Mouse (Mus musculus): Measurements from ENCODE around the gene Tex2. TPM values are rescaled to one million over a fixed set of nuclear protein-coding genes. Genes with fewer than 3 reads are reported as not detected.

Tex2 gene
- polyA plus RNA-seq, 1 experiment, result 34.6 TPM

DNA sequence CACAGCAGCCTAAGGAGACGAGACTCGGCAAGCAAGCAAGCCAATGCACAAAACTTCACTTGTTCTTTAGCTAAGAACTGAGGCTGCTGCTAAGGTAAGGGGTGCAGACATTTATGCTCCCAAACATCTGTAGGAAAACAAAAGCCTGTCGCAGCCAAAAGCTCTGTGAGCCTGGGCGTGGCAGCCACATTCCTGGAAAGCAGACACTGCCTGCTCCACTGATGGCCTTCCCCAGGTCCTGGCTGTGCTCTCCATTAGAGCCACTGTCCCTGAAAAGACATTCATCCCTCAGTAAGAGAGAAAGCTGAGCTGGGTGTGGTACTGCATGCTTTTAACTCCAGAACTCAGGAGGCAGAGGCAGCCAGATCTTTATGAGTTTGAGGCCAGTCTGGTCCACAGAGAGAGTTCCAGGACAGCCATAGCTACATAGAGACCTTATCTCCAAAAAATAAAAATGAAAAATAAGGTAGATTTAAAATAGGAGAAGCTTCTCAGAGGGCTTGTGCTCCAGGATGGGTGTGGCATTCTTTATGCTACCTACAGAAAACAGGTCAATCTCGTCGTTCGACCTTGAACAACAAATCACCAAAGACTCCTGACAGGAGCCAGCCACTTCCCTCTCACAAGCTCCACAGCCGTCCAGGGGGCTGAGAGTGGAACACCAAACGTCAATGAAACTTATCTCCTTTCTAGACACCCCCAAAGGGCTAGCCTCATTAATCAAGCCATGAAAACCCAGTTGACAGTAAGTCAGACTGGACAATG, 39.6 kb downstream of the Tex2 start:
- no peak for DNase-seq (ENCODE audit: low read depth)
- no peak for TF ChIP-seq CTCF (IDR thresholded peaks at IDR 0.05; ENCODE audit: borderline replicate concordance, extremely low read depth, insufficient read depth, insufficient read length)
- TF ChIP-seq POLR2A (IDR thresholded peaks at IDR 0.05; ENCODE audit: borderline replicate concordance, extremely low read depth, insufficient read depth, insufficient read length, poor library complexity, severe bottlenecking), result no peak

DNA sequence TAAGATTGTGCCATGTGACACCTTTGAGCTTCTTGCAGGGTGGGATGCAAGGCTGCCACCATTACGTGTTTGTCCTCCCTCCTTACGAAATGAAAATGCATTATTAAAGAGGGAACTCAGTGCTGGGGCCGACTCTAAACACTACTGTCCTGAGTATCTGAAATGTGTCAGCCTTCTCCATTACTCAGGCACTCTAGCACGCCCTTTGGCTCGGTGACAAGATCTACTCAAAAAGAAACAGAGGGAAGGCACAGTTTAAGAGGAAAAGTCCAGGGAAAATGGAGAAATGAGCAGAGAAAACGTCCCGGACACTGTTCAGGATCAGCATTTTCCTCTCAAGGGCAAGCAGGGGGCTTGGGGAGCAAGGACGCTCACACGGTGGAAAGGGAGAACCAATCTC, 40.3 kb downstream of the Tex2 start:
- no peak for DNase-seq (ENCODE audit: low read depth)
- TF ChIP-seq CTCF (IDR thresholded peaks at IDR 0.05; ENCODE audit: borderline replicate concordance, extremely low read depth, insufficient read depth, insufficient read length) (no peak), POLR2A (IDR thresholded peaks at IDR 0.05; ENCODE audit: borderline replicate concordance, extremely low read depth, insufficient read depth, insufficient read length, poor library complexity, severe bottlenecking) (no peak)

DNA sequence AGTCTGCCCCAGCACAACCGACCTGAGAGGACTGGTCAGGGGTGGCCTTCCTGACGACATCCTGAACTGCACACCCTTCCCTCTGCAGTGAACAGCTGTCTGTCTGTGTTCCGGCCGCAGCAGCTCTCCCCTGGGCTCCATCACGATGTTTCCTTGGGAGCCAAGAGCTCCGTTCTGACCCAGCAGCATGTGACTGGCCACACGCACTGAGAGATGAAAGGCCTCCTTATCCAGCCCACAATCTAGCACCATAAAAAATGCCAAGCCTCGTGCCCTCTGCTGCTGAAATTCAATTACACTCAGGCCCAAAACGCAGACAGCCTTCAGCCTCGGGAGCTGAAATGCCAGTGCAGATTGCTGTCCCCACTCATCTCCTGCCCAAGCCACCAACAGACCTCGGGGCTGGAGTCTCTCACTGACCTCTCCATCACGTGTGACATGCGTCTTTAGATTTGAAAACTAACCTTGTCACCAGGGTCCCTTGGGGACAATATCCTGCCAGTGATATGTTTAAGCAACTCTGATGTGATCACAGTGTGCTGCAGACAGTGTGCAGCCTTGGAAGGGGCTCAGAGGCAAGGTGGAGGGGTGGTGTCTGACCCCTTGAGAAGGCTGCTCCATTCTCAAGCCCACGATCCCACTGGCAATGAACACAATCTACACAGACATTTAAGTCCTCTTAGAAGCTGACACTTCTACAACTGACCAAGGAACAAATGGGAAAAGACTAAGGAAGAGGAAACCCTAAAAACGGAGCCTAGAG, 41.0 kb downstream of the Tex2 start:
- TF ChIP-seq POLR2A (IDR thresholded peaks at IDR 0.05; ENCODE audit: borderline replicate concordance, extremely low read depth, insufficient read depth, insufficient read length, poor library complexity, severe bottlenecking), result no peak
- no peak for TF ChIP-seq CTCF (IDR thresholded peaks at IDR 0.05; ENCODE audit: borderline replicate concordance, extremely low read depth, insufficient read depth, insufficient read length)
- DNase-seq (ENCODE audit: low read depth), result peak; percentile 34

DNA sequence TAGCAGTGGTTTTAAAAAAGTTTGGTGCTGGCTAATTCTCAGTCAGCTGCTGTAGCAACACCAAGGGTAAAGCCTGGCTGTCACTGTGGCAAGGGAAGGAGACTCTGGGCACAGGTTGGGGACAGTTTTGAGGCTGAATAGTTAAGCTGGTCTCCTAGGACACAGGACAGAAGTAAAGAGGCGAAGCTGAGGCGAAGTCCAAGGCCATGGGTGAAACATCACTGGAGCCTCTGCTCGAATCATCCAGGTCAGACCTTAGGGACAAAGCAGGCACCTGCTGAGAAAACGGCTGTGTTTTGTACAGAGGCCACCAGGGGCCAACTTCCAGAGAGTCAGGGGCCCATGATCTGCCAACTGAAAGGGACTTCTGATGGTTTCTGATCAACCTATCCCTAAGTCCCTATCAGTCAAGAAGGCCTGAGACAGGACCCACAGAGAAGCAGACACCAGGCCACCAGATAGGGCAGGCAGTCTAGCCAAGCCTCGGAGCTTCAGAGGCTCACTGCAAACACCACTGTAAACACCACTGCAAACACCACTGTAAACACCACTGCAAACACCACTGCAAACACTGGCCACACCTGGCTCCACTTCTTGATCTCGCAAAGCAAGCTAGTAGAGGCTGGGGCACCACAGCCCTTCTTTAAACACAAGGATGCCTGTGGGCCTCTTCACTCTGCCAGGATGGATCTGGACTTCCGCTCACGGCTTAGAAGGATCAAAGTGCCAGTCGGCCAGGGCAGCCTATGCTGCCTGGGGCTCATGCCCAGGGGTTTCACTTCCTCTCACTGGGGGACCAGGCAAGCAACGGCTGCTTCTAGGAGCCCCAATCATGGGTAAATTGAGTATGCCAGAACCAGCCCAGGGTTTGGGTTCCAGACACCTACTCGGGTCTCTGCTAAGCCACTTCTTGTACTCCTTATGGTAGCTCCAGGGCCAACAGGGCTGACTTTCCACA, 41.9 kb downstream of the Tex2 start:
- TF ChIP-seq CTCF (IDR thresholded peaks at IDR 0.05; ENCODE audit: borderline replicate concordance, extremely low read depth, insufficient read depth, insufficient read length) (no peak), POLR2A (IDR thresholded peaks at IDR 0.05; ENCODE audit: borderline replicate concordance, extremely low read depth, insufficient read depth, insufficient read length, poor library complexity, severe bottlenecking) (no peak)
- DNase-seq (ENCODE audit: low read depth), result no peak

DNA sequence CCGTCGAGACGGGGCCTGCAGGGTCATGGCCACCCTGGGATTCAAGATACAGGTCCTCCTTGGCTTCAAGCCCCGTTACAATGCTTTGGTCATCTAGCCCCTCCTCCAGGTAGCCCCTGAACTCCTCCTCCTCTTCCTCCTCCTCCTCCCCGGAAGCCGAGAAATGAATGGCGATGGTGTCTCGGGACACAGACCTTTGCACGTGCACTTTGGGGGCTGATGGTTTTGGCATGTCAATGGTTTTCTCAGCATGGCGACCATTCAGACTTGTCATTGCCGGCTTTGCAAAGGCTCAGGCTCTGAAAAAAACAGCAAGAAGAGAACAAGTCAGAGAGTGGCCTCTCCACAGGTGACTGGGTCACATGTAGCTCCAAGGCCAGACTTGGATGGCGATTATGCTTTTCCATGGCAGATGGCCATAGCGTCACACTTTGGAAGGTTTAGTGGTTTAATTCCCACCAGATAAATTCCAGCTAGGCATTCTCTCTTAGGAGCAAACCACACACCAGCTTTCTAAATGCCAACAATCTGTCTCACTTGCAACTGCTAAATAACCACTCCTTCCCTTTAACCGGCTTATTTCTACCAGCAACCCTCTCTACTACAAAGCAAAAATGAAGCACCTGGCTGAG, 44.8 kb downstream of the Tex2 start:
- no peak for TF ChIP-seq CTCF (IDR thresholded peaks at IDR 0.05; ENCODE audit: borderline replicate concordance, extremely low read depth, insufficient read depth, insufficient read length)
- TF ChIP-seq POLR2A (IDR thresholded peaks at IDR 0.05; ENCODE audit: borderline replicate concordance, extremely low read depth, insufficient read depth, insufficient read length, poor library complexity, severe bottlenecking), result no peak

DNA sequence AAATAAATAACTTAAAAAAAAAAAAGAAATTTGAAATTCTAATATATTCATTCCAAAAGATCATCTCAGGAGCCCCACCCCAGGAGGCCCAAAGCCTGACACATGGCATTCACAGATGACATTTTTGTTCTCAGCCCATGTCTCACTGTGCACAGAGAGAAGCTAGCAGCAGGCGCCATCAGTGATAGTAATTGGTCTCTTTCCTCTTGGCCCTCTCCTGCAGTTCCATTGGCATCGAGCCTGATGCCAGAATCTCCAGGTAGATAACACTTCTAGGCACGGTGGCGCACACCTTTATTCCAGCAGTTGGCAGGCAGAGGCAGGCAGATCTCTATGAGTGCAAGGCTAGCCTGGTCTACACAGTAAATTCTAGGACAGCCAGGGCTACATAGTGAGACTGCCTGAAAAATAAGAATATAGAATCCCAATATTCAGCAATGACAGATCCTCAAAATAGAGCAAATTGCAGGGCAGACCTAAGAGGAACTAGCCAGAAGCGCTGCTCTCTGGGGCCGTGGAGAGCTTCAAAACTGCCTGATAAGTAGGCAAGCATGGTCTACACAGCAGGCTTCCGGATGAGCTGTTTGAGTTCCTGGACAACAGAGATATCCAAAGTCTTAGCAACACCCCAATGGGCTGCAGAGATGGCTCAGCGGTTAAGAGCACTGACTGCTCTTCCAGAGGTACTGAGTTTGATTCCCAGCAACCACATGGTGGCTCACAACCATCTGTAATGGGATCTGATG, 47.0 kb downstream of the Tex2 start:
- TF ChIP-seq CTCF (IDR thresholded peaks at IDR 0.05; ENCODE audit: borderline replicate concordance, extremely low read depth, insufficient read depth, insufficient read length) (no peak), POLR2A (IDR thresholded peaks at IDR 0.05; ENCODE audit: borderline replicate concordance, extremely low read depth, insufficient read depth, insufficient read length, poor library complexity, severe bottlenecking) (no peak)
- no peak for DNase-seq (ENCODE audit: low read depth)

More for the DNA sequence above, 44.8 kb downstream of the Tex2 start:
- DNase-seq (ENCODE audit: low read depth), result peak; percentile 42

DNA sequence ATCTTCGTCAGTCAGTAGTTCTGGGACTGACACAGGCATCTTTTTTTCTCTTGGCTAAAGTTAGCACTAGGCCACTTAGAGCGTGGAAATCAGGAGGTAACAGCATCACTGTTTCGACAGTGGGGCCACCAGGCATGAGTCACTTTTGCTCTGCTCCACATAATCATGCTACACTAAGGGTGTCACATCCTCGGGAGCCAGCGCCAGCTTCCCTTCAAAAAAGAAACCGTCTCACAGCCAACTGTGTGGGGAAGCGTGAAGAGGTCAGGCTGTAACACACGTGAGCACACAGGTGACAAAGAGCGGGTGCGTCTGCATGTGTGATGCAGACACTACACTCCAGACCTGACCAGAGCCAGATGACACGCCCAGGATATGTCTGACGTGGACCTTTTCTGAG, 49.0 kb downstream of the Tex2 start:
- TF ChIP-seq CTCF (IDR thresholded peaks at IDR 0.05; ENCODE audit: borderline replicate concordance, extremely low read depth, insufficient read depth, insufficient read length), result no peak
- no peak for TF ChIP-seq POLR2A (IDR thresholded peaks at IDR 0.05; ENCODE audit: borderline replicate concordance, extremely low read depth, insufficient read depth, insufficient read length, poor library complexity, severe bottlenecking)
- peak; percentile 5 for DNase-seq (ENCODE audit: low read depth)

DNA sequence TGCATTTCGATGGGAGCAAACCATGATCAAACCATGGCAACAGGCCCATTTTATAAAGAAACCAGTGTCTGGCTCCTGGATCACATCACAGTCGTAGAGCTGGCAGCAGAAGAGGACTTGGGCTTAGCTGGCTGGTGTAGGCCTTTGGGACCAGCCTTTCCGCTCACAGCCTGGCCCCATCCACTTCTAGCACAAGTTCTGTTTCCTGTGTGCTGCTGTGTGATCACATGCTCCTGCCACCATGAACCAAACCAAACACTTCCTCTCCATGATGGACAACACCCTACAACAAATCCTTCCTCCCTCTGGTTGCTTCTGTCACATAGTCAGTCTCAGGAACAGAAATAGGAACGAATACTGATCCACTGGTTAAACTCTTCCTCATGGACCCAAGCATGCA, 50.5 kb downstream of the Tex2 start:
- TF ChIP-seq POLR2A (IDR thresholded peaks at IDR 0.05; ENCODE audit: borderline replicate concordance, extremely low read depth, insufficient read depth, insufficient read length, poor library complexity, severe bottlenecking), result no peak
- TF ChIP-seq CTCF (IDR thresholded peaks at IDR 0.05; ENCODE audit: borderline replicate concordance, extremely low read depth, insufficient read depth, insufficient read length), result no peak
- DNase-seq (ENCODE audit: low read depth), result no peak

DNA sequence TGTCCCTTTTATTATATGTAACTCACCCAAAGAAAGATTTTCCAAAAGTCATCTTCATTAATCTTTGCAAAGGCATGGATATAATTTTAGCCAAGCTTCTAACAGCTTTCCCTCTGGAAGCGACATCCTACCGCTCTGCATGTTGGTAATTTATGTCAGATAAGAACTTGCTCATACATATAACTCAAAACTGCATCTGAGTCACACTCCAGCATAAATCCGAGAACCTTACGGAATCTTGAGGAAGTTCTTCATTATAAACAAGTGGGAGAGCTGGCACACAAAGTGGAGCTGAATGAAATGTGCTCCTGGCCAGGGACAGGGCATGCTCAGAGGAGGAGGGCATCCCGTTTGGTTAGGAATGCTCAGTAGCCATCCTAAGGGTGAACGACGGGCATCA, 53.5 kb downstream of the Tex2 start:
- DNase-seq (ENCODE audit: low read depth), result no peak
- no peak for TF ChIP-seq POLR2A (IDR thresholded peaks at IDR 0.05; ENCODE audit: borderline replicate concordance, extremely low read depth, insufficient read depth, insufficient read length, poor library complexity, severe bottlenecking)

DNA sequence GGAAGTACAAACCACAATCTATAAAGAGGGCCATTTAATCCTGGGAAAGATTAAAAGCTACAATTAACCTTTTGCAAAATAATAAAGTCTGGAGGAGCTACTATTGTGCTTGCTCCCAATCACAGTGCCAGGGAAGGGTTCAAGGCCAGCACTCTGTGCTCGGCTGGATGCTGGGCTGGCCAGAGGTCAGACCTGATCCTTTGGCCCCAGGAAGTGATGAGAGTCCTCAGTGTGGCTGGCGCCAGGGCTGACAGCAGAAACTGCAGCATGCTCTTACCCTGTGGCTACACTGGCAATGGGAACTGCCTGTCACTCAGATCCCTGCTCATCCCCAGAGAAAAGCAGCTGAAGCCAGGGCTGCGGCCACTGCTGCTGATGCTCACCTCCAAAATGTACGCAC, 55.2 kb downstream of the Tex2 start:
- TF ChIP-seq CTCF (IDR thresholded peaks at IDR 0.05; ENCODE audit: borderline replicate concordance, extremely low read depth, insufficient read depth, insufficient read length), result no peak
- TF ChIP-seq POLR2A (IDR thresholded peaks at IDR 0.05; ENCODE audit: borderline replicate concordance, extremely low read depth, insufficient read depth, insufficient read length, poor library complexity, severe bottlenecking), result no peak
- no peak for DNase-seq (ENCODE audit: low read depth)

All from brain, embryonic 14.5 days (tissue).